Mouse (Mus musculus) heart, adult 11 months (tissue): ENCODE measurements around the gene Arpc3.
A peak's percentile ranks its signal among the peaks of the same experiment; 100 is the strongest.

Source experiments
- DNase-seq: peaks from one replicate; pipeline ENCODE4 v3.0.0; 2022

Gene Arpc3

GRCm38 (mm10) chr5:122391786-122392180, at the start of gene Arpc3:
Gene Arpc3 (plus strand): TSS chr5:122391878.
- DNase-seq = peak; percentile 99

DNA sequence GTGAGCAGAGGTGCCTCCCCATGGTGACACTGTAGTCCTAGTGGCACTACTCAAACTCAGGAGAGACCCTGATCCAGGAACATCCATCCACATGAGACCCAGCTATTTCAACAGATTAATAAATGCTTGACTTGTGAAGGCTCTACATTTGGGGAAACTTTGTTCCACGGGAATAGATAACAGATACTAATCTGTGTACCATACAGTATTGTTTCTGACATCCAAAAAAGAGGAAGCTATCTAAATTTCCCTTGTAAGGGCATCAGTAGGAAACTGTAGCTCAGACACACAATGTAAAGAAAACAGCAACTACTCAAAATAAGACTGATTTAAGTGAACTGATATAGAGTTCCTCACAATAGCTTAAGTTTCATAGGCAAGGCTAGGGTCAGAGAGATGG, 48.8 kb upstream of the Arpc3 start:
- DNase-seq = no peak

DNA sequence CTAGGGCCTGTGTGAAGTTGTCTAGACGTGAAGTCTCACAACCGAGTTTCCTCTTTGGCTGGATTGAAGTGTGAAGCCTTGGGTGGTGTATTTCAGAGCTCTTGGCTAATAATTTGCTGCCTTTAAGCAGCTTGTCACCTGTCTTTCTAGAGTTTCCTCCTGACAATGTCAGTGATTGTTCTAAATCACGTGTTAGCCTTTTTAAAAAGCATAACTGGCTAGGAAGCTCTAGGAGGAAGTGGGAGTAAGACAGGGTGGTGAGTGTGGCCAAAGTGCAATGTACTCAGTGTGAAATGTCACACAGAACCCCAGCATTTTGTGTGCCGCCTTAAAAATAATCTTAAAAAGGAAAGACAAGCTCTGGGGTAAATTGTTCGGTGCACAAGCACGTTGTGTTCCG, 47.9 kb upstream of the Arpc3 start:
- DNase-seq = no peak

DNA sequence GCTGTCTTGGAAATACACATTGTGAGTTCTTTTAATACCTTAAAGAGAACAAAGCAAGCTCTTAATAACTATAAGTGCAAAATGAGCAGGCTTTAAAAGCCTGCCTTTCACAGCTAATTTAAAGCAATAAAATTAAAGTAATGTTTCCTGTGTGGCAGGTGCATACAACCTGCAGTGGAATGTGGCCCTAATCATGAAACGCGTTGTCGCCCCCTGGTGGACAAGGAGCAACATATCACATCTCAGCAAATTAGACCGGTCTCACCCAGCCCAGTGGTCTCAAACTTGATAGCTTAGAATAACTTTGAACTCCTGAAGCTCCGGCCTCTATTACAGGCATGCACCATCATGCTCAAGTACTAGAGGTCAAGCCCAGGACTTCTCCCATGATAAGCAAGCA, 47.4 kb upstream of the Arpc3 start:
- peak; percentile 90 for DNase-seq

- no peak for DNase-seq
Measured at GRCm38 (mm10) chr5:122345777-122346176, 45.9 kb upstream of the Arpc3 start.

DNA sequence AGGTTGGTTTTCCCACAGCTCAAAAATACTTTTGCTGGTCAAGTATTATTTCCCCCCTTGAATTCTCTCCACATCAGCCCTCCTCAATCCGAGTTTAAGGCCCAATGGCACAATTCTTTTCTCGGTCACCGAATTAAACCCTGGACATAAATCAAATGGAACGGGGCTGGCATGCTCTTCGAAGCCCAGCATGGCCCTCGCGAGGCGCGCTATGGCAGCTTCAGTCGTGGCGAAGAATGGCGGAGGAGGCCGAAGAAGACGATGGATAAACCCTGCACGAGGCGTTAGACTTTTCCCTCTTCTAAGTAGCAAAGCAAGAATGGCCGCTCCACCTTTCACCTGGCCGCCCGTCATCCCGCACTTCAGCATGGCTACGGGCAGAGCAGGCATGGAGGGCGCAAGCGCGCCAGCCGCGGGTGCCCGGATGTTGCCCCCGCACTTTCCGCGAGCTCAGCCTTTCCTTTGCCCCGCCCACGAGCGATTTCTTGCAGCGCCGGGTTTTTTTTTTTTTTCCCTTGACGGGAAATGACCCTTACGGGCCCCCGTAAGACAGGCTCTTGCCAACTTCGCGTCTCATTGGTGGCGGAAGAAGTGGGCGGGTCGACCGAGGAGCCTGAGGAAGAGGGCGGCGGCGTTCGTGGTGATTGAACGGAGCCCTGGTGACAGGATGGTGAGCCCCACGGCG, 37.7 kb upstream of the Arpc3 start, which contains the start of the genes Rad9b and Vps29:
Rad9b (minus strand) TSS at position 427 of the 685 bp plus-strand sequence.
Vps29 (plus strand) TSS at position 563 of the 685 bp plus-strand sequence.
- peak; percentile 100 for DNase-seq

DNA sequence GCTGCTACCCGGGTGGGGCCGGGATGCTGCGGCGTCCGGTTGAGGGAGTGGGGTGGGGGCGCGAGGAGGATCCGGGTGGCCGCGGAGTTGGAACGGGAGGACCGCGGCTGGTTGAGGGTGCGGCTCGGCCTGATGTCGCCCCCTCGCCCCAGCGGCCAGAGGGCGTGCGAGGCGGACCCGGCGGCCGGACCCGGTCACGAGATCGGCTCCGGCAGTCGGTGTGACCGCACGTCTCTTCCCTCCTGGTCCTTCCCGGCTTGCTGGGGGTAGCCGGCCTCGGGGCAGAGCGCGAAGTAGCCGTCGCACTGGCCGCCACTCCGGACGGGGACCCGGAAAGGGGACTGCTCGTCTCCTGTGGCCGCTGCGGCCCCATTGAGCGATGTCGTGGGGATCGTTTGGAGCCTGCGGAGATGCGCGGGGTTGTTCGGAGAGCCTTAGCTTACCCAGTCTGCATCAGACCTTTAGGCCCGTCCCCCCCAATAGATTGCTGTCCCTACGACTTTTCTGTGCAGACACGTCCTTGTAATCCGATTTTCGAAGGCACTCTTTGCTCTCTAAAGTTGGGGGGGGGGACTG, 37.1 kb upstream of the Arpc3 start:
- DNase-seq = no peak

DNA sequence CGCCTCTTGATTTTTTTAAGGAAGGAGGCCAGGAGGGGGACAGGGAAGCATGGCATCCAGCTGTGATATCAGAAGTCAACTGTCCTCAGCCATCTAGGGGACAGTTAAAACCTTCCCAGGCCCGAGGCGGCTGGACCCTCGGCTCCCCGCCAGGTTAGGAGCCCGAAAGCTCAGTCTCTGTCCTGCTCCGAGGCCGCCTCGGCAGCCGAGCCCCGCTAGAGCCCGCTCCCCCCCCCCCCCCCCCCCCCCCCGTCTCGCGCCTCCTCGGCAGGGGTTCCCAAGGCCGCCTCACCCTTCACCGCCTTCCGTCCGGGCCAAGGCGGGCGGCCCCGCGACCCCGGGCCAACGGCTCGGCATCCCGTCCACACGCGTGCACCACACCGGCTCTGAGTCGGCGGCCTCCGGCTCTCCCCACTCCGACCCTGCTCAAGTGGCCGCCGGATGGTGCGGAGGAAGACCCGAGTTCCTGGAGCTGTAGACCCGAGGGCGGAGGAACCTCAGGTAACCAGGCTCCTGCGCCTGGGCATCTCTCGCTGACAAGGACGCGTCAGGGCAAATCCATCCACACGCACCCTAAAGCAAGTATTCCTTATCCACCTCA, 20.0 kb upstream of the Arpc3 start, which contains the start of gene Gpn3:
Gpn3 (plus strand) TSS at position 286 of the 601 bp plus-strand sequence.
- DNase-seq = no peak

- peak; percentile 100 for DNase-seq
Measured at GRCm38 (mm10) chr5:122372192-122372769, 19.4 kb upstream of the Arpc3 start, which contains the start of gene Fam216a. Gene Fam216a (minus strand): TSS chr5:122372364.

GRCm38 (mm10) chr5:122372878-122373277, 18.8 kb upstream of the Arpc3 start:
- peak; percentile 34 for DNase-seq

DNA sequence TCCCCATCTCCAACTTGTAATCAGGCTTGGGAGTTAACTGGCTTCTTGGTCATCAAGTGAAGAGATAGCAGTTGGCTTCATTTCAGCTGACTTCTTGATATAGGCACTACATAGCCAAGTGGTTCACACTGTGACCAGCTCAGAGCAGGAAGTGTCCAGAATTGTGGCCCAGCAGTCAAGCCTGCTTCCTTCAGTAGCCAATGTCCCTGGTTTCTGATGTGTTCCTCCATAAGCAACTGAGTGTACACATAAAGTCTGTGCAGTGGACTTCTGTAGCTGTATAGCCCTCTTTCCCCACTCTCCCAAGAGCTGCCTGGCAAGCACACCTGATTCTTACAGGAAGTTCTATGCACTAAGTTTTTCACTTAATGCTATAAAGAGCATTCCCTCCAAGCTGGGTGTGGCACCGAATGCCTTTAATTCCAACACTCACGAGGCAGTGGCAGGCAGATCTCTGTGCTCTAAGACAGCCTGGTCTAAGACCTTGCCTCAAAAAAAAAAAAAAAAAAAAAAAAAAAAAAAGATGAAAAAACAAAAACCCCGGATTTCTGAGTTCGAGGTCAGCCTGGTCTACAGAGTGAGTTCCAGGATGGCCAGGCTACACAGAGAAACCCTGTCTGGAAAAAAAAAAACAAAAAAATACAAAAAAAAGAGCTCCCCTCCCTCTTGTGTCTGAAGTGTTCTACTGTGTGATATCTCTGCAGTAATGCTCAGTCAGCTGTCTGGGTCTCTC, 14.4 kb upstream of the Arpc3 start:
- DNase-seq = peak; percentile 77

GRCm38 (mm10) chr5:122378171-122378570, 13.5 kb upstream of the Arpc3 start:
- DNase-seq = peak; percentile 91

GRCm38 (mm10) chr5:122379374-122380155, 12.1 kb upstream of the Arpc3 start:
- DNase-seq = peak; percentile 96

DNA sequence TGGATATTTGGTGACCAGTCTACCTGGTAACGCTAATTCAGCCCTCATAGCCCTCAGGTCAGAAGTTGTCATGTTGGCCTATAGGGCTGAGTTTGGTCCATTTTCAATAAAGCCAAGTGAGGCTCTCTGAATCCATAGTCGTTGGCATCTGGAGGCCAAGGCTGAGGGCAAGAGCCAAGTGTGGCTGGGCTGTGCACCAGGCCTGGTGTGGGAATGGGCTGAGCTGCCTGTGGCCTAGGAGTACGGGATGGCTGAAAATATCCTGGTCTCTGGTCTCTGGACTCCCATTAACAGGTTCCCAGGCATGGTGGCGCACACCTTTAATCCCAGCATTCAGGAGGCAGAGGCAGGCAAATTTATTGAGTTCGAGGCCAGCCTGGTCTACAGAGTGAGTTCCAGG, 1.7 kb upstream of the Arpc3 start:
- no peak for DNase-seq

DNA sequence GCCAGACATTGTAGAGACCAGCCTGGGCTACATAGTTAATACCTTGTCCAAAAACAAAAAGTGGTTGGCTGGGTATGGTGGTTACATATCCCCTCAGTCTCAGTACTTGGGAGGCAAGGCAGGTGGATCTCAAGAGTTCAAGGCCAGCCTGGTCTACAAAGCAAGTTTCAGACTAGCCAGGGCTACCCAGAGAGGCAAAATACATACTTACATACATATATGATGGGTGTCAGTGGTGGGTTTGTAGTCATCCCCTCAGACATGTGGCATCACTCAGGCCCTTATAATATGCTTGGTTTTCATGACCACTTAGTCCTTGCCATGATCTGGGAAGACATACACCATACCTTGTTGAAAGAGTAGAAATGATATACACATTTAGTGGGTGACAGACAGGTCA, 1.0 kb upstream of the Arpc3 start:
- peak; percentile 87 for DNase-seq

- no peak for DNase-seq
Measured at GRCm38 (mm10) chr5:122391178-122391785, 396 bp upstream of the Arpc3 start.

GRCm38 (mm10) chr5:122392227-122393004, 738 bp downstream of the Arpc3 start:
- DNase-seq = peak; percentile 96

DNA sequence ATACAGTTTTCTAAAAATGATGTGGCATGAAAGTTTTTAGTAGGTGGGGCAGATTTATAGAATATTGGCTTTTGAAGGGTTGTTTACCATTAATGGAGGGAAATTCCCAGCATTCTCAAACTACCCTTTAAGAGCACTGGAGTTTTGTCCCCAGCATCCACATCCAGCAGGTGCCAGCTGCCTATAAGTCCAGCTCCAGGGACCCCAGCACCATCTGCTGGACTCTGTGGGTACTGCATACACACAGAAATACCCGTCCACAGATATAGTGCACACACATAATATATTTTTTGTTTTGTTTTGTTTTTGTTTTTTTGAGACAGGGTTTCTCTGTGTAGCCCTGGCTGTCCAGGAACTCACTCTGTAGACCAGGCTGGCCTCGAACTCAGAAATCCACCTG, 2.2 kb downstream of the Arpc3 start:
- DNase-seq = peak; percentile 93

DNA sequence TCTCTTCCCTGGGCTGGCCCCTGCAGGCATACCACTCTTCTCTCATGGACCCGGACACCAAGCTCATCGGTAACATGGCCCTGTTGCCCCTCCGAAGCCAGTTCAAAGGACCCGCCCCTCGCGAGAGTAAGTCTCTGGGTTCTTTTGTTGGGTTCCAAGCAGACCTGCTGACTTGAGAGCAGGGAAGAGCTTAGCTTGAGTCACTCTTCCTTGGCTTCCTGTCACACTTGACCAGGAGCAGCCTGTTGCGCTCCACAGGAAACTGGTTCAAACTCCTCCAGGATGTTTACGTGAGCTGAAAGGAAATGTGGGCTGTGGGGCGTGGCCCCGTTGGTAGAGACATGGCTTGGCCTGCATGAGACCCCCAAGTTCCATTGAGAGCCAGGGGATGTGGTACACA, 5.1 kb downstream of the Arpc3 start:
- peak; percentile 99 for DNase-seq

DNA sequence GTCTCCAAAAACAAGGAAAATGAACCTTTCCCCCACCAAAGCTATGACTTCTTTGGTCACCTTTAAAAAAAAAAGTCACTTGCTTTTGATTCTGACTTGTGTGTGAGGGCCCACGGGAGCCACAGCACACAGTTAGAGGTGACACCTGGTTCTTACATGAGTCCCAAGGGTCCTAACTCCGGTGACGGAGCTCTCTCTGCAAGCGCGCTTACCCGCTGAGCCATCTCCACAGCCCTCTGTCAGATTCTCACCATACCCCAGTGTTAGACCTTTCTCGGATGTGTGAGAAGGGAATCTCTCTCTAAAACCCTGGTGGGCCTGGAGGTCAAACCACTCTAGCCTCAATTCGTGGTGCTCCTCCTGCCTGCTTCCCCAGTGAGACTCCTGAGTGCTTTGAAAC, 5.8 kb downstream of the Arpc3 start:
- no peak for DNase-seq

DNA sequence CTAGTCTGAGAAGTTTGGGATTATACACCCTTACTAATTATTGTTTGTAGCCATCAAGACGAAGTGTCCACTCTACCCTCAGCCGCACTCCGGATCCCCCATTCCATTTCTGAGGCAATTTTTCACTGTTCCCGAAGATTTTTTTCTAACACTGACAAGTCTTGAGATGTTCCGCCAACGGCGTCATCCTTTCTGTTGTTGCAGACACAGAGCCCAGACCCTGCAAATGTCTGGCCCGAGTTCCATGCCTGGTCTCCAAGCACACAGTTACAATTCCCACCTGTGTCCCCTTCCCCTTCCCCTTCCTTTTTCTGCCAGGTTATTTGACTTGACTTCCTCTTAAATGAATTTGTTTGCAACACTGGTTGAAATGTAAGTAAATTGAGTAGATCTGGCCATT, 8.2 kb downstream of the Arpc3 start:
- peak; percentile 96 for DNase-seq
